Mouse (Mus musculus) MEL (cell line): Measurements from ENCODE around the gene Saa1. TPM values are rescaled to one million over a fixed set of nuclear protein-coding genes. Genes with fewer than 3 reads are reported as not detected.
A peak's percentile ranks its signal among the peaks of the same experiment; 100 is the strongest.
"Not testable (repeated sequence)": the region's sequence is repeated elsewhere in the genome, so short reads cannot be mapped to it uniquely, and the experiment has no call there.

Experiments
- DNase-seq: peaks from one replicate; pipeline ENCODE4 v3.0.0; 2011; ENCODE audit warnings: low read depth, low spot score
- H3K27ac ChIP-seq: 2 replicates; pipeline ENCODE4 v1.5.1; 2012; ENCODE audit warnings: low read depth, mild to moderate bottlenecking, control low read depth, low read length, moderate library complexity; ENCODE audit not compliant: control insufficient read depth
- H3K27me3 ChIP-seq, 2 experiments: fragments of 150-350 bp in 1 of 2; sonication (generic) in 1 of 2; 2 replicates each; pipeline ENCODE4 v1.6.1; 2012; ENCODE audit warnings: low read length in 2 of 2, mild to moderate bottlenecking in 2 of 2, improper control_type of control experiment in 1 of 2, moderate library complexity in 1 of 2; ENCODE audit not compliant: insufficient read depth in 2 of 2, control insufficient read depth in 1 of 2
- H3K36me3 ChIP-seq, 2 experiments: 2 replicates each; pipeline ENCODE4 v1.6.1; 2012 to 2014; ENCODE audit warnings: low read length in 2 of 2, improper control_type of control experiment in 1 of 2, inconsistent platforms in 1 of 2, mild to moderate bottlenecking in 1 of 2; ENCODE audit not compliant: insufficient read depth in 2 of 2, control insufficient read depth in 1 of 2
- H3K4me1 ChIP-seq, 2 experiments: fragments of 150-350 bp in 1 of 2; sonication (generic) in 1 of 2; 2 replicates each; pipeline ENCODE4 v1.6.1; 2012; ENCODE audit warnings: low read length in 2 of 2, improper control_type of control experiment in 1 of 2, mild to moderate bottlenecking in 1 of 2; ENCODE audit not compliant: insufficient read depth in 2 of 2, control insufficient read depth in 1 of 2
- H3K4me3 ChIP-seq, 2 experiments: fragments of 150-350 bp in 1 of 2; sonication (generic) in 1 of 2; 2 replicates each; pipeline ENCODE4 v1.5.1; 2012; ENCODE audit warnings: low read depth in 2 of 2, low read length in 2 of 2, mild to moderate bottlenecking in 2 of 2, moderate library complexity in 2 of 2, control low read depth in 1 of 2, improper control_type of control experiment in 1 of 2; ENCODE audit not compliant: control insufficient read depth in 1 of 2, insufficient read depth in 1 of 2
- H3K79me2 ChIP-seq: 2 replicates; pipeline ENCODE4 v1.6.1; 2012; ENCODE audit warnings: mild to moderate bottlenecking, low read length, moderate library complexity; ENCODE audit not compliant: control insufficient read depth, poor library complexity, insufficient read depth
- H3K9ac ChIP-seq: 2 replicates; pipeline ENCODE4 v1.6.1; 2012; ENCODE audit warnings: low read depth, mild to moderate bottlenecking, control low read depth, low read length, moderate library complexity; ENCODE audit not compliant: control insufficient read depth, poor library complexity, severe bottlenecking
- H3K9me3 ChIP-seq: fragments of 150-350 bp; sonication (generic); replicated peaks from 2 replicates; pipeline ENCODE4 v1.6.1; 2012; ENCODE audit warnings: mild to moderate bottlenecking, low read length, improper control_type of control experiment, moderate library complexity; ENCODE audit not compliant: insufficient read depth
- CHD1 ChIP-seq: IDR thresholded peaks from 2 replicates; pipeline ENCODE4 v1.6.1; 2012; ENCODE audit warnings: low read depth, mild to moderate bottlenecking, inconsistent platforms, low read length, improper control_type of control experiment
- CHD2 ChIP-seq: IDR thresholded peaks from 2 replicates; pipeline ENCODE4 v1.6.1; 2011; ENCODE audit warnings: low read length, improper control_type of control experiment
- CTCF ChIP-seq, 3 experiments: IDR thresholded peaks in 2 of 3; conservative IDR thresholded peaks in 1 of 3; 2 replicates each; pipeline ENCODE4 v1.5.1; 2011 to 2012; ENCODE audit warnings: low read length in 3 of 3, low read depth in 2 of 3, mild to moderate bottlenecking in 2 of 3, improper control_type of control experiment in 1 of 3, inconsistent platforms in 1 of 3, mixed read lengths in 1 of 3, moderate library complexity in 1 of 3; ENCODE audit not compliant: control insufficient read depth in 1 of 3, insufficient read depth in 1 of 3, poor library complexity in 1 of 3, severe bottlenecking in 1 of 3
- E2F4 ChIP-seq: IDR thresholded peaks from 2 replicates; pipeline ENCODE4 v1.6.1; 2011; ENCODE audit warnings: low read depth, low read length, improper control_type of control experiment, borderline replicate concordance
- ETS1 ChIP-seq: IDR thresholded peaks from 2 replicates; pipeline ENCODE4 v1.6.1; 2012; ENCODE audit warnings: low read depth, mild to moderate bottlenecking, inconsistent platforms, low read length, improper control_type of control experiment, moderate library complexity
- GABPA ChIP-seq: IDR thresholded peaks from 2 replicates; pipeline ENCODE4 v1.6.1; 2012; ENCODE audit warnings: low read depth, mild to moderate bottlenecking, inconsistent platforms, low read length, improper control_type of control experiment, moderate library complexity
- GATA1 ChIP-seq: IDR thresholded peaks from 2 replicates; pipeline ENCODE4 v1.6.1; 2011; ENCODE audit warnings: low read depth, low read length, improper control_type of control experiment
- JUND ChIP-seq: IDR thresholded peaks from 2 replicates; pipeline ENCODE4 v1.6.1; 2011; ENCODE audit warnings: low read depth, mild to moderate bottlenecking, improper control_type of control experiment, low read length
- MAX ChIP-seq: IDR thresholded peaks from 2 replicates; pipeline ENCODE4 v1.6.1; 2011; ENCODE audit warnings: low read length, improper control_type of control experiment
- NELFE ChIP-seq: IDR thresholded peaks from 2 replicates; pipeline ENCODE4 v1.6.1; 2011; ENCODE audit warnings: low read depth, low read length, improper control_type of control experiment
- POLR2A ChIP-seq, 2 experiments: IDR thresholded peaks; 2 replicates each; pipeline ENCODE4 v1.6.1; 2011 to 2012; ENCODE audit warnings: low read length in 2 of 2, mild to moderate bottlenecking in 2 of 2, control low read depth in 1 of 2, improper control_type of control experiment in 1 of 2, low read depth in 1 of 2, moderate library complexity in 1 of 2; ENCODE audit not compliant: control insufficient read depth in 1 of 2, insufficient read depth in 1 of 2, poor library complexity in 1 of 2
- RCOR1 ChIP-seq: IDR thresholded peaks from 2 replicates; pipeline ENCODE4 v1.6.1; 2012; ENCODE audit warnings: low read depth, mild to moderate bottlenecking, inconsistent platforms, low read length, improper control_type of control experiment
- SIN3A ChIP-seq: IDR thresholded peaks from 2 replicates; pipeline ENCODE4 v1.6.1; 2012; ENCODE audit warnings: low read length, improper control_type of control experiment, inconsistent platforms
- TAL1 ChIP-seq: IDR thresholded peaks from 2 replicates; pipeline ENCODE4 v1.6.1; 2012; ENCODE audit warnings: mild to moderate bottlenecking, inconsistent platforms, low read length, moderate library complexity, mixed read lengths
- TBP ChIP-seq: IDR thresholded peaks from 2 replicates; pipeline ENCODE4 v1.8.0; 2011; ENCODE audit warnings: low read depth, low read length, improper control_type of control experiment
- ZC3H11A ChIP-seq: IDR thresholded peaks from 2 replicates; pipeline ENCODE4 v1.6.1; 2012; ENCODE audit warnings: low read depth, mild to moderate bottlenecking, inconsistent platforms, low read length, improper control_type of control experiment
- ZKSCAN1 ChIP-seq: IDR thresholded peaks from 2 replicates; pipeline ENCODE4 v1.6.1; 2012; ENCODE audit warnings: low read depth, mild to moderate bottlenecking, inconsistent platforms, low read length, improper control_type of control experiment, moderate library complexity
- ZNF384 ChIP-seq: IDR thresholded peaks from 2 replicates; pipeline ENCODE4 v1.6.1; 2012; ENCODE audit warnings: low read depth, mild to moderate bottlenecking, inconsistent platforms, low read length, improper control_type of control experiment
- polyA plus RNA-seq, 2 experiments: library from polyadenylated mRNA; stranded (reverse) in 1 of 2; unstranded in 1 of 2; fragments of >175 nt in 1 of 2; fragments of >200 nt in 1 of 2; gene quantifications; 2 replicates each; pipeline versions ENCODE4 v1.2.1 to v1.2.4; 2012; ENCODE audit warnings: low replicate concordance in 2 of 2, low read depth in 1 of 2; ENCODE audit not compliant: insufficient read length in 2 of 2, insufficient read depth in 1 of 2, missing spikeins in 1 of 2
- total RNA-seq: library from RNA; depleted of rRNA; stranded (reverse); fragments of 300-350 nt; gene quantifications from 2 replicates; pipeline ENCODE4 v1.2.3, GENCODE M21; 2012

The Saa1 gene
- total and polyA plus RNA-seq, 3 experiments = not detected

DNA sequence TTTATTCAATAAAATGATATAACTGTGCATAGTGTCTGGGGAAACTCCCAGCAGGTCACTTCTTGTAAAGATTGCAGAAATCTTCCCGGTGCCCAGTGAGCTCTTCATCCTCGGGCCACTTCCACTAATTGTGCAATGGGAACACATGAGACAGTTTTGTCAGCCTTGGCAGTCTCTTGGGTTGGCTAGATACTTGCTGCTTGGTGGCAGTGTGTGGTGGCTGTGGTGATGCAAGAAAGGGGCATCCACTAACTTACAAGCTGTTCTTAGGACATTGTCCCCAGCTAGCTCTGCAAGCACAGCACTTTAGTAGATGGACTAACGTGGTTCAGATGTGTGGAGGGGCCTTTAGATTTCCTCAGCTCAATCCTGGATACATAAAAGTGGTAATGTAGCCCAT lies 3.0 kb upstream of the Saa1 start:
- Histone ChIP-seq H3K4me3 (no peak overlapping the region), H3K79me2 (no peaks in the 10 kb centered on the region), H3K27me3 (peaks cover 12 to 20% of the 10 kb centered on the region in 2 experiments), H3K9me3 (no peaks in the 10 kb centered on the region), H3K36me3 (no peaks in the 10 kb centered on the region), H3K4me1 (no peaks in the 10 kb centered on the region), H3K9ac (no peak overlapping the region), H3K27ac (no peak overlapping the region)
- no peak for DNase-seq
- TF ChIP-seq RCOR1 = no peak
- TF ChIP-seq CHD2 = no peak
- TF ChIP-seq GATA1 = no peak
- TF ChIP-seq SIN3A = no peak
- no peak for TF ChIP-seq NELFE
- no peak for TF ChIP-seq GABPA

DNA sequence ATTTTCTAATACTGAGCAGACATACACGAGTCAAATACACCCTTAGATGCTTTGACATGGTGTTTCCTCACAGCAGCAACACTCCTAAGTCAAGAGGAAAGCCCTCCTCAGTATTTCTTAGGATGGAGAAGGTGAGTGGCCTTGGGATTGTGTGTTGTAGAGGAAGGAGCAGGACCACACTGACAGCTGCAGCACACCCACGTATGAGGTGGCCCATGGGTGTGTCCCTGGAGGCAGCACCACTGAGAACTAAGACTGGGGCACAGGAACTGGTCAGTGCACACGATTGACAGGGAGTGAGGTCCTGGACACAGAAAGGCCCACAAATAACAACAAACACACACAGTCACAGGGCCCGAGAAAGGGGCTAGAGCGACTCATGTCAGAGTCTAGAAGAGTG lies 2.7 kb downstream of the Saa1 start:
- not testable (repeated sequence) for H3K4me1 ChIP-seq, H3K36me3 ChIP-seq, H3K4me3 ChIP-seq, H3K27me3 ChIP-seq, H3K27ac ChIP-seq, H3K79me2 ChIP-seq, H3K9ac ChIP-seq, DNase-seq, H3K9me3 ChIP-seq

DNA sequence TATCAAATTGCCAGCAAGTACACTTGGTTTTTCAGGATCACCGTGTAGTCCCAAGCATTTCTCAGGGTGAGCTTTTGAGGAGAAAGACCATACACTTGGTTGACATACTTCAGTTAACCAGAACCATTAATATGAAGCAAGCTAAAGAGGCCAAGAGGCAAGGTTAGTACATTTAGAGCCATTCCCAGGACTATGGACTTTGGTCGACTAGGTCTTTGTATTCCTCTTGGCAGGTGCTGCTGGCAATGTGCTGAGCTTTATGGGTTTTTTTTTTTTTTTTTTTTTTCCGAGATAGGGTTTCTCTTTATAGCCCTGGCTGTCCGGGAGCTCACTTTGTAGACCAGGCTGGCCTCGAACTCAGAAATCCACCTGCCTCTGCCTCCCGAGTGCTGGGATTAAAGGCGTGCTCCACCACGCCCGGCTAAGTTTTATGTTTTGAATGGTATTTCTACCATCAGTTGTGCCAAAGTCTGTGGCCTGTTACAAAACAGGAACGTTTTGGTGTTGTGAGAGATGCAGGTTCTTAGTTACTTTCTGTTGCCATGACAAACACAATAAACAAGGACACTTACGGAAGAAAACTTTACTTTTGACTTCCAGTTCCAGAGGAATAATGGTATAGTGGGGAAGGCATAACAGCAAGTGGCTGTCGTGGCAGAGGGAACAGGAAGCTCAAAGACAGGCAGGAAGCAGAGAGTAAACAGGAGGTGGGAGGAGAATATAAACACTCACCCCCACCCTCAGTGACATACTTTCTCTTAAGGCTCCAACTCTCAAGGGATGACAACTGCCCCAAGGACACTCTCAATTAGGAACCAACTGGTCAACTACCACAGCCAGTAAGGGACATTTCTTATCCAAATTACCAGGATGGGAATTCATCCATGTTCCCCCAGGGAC lies 4.0 kb downstream of the Saa1 start:
- Histone ChIP-seq H3K79me2 (no peaks in the 10 kb centered on the region), H3K4me3 (no peak overlapping the region), H3K27me3 (peaks cover 0 to 5% of the 10 kb centered on the region in 2 experiments; a peak in 3 of 4 replicates), H3K27ac (no peak overlapping the region), H3K36me3 (no peaks in the 10 kb centered on the region), H3K4me1 (no peaks in the 10 kb centered on the region), H3K9ac (no peak overlapping the region), H3K9me3 (no peaks in the 10 kb centered on the region)
- TF ChIP-seq E2F4 (no peak), MAX (no peak), ZNF384 (no peak)
- no peak for DNase-seq

DNA sequence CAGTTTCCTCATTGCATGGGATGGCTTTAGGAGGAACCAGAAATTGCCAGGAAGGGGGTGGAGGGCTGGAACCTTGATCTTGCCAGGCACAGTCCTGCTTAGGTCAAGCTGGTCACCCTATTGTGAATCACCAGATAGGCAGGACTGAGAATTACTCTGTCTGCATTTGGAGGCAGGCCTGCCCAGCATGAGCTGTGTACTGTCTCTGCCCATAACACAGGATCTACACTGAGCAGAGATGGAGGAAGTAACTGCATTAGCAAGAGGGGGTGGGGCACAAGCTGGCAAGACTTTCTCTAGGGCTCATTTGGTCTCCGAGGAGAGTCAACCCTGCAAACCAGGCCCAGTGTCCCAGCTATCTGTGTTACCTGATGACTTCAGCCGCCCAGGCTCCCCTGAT lies 7.8 kb downstream of the Saa1 start:
- Histone ChIP-seq H3K9me3 (no peaks in the 10 kb centered on the region), H3K79me2 (no peaks in the 10 kb centered on the region), H3K27ac (no peak overlapping the region), H3K4me3 (no peak overlapping the region), H3K36me3 (no peaks in the 10 kb centered on the region), H3K4me1 (no peaks in the 10 kb centered on the region), H3K9ac (no peak overlapping the region), H3K27me3 (no peaks in the 10 kb centered on the region; a peak in 1 of 4 replicates)
- DNase-seq = peak; percentile 38
- TF ChIP-seq TAL1 (no peak), GATA1 (no peak), TBP (no peak), MAX (no peak), NELFE (no peak), CTCF (IDR thresholded peaks at IDR 0.05 in 2 of 3, conservative IDR thresholded peaks at IDR 0.05 in 1 of 3; ENCODE audit: control insufficient read depth in 1 of 3, insufficient read depth in 1 of 3, low read depth in 2 of 3, low read length in 3 of 3, poor library complexity in 1 of 3, severe bottlenecking in 1 of 3) (no peak), ZNF384 (no peak), ETS1 (no peak), SIN3A (no peak), POLR2A (IDR thresholded peaks at IDR 0.05; ENCODE audit: control insufficient read depth in 1 of 2, insufficient read depth in 1 of 2, low read depth in 1 of 2, low read length in 2 of 2, poor library complexity in 1 of 2) (no peak), ZKSCAN1 (no peak), JUND (no peak), CHD1 (no peak), GABPA (no peak), ZC3H11A (no peak)
